Mouse (Mus musculus): ENCODE measurements at regions not wholly inside any gene's neighbourhood (a gene's known extent, or its start where the extent isn't known, plus 50 kb on each side); places are given as distances from the start of the nearest gene placed in this dataset.

- no peaks in the 10 kb centered on the region for H3K4me1 ChIP-seq (ENCODE audit: insufficient read depth, low read depth, low read length)
- no peak for ATAC-seq (ENCODE audit: extremely low read depth, insufficient number of reproducible peaks, low FRiP score, poor library complexity, severe bottlenecking)
- no peak overlapping the region for H3K4me3 ChIP-seq (ENCODE audit: low read depth, low read length)
- no peak for DNase-seq (ENCODE audit: low spot score)
- TF ChIP-seq TAL1 (conservative IDR thresholded peaks at IDR 0.05; ENCODE audit: low read depth, low read length) (no peak), CTCF (IDR thresholded peaks at IDR 0.05; ENCODE audit: low read depth, low read length) (no peak), GATA2 (IDR thresholded peaks at IDR 0.05; ENCODE audit: borderline replicate concordance, low read depth, low read length) (no peak), GATA1 (IDR thresholded peaks at IDR 0.05; ENCODE audit: borderline replicate concordance, low read length) (no peak), POLR2AphosphoS5 (IDR thresholded peaks at IDR 0.05; ENCODE audit: insufficient replicate concordance, low read depth, low read length) (no peak)
- no peaks in the 10 kb centered on the region for H3K36me3 ChIP-seq (replicated peaks)
- no peaks in the 10 kb centered on the region for H3K27me3 ChIP-seq (ENCODE audit: insufficient read depth, low read length)
- H3K9me3 ChIP-seq (replicated peaks): no peaks in the 10 kb centered on the region
These were observed 785.9 kb upstream of the Tmprss15 start for GRCm38 (mm10) chr16:79876827-79877226.

- DNase-seq (ENCODE audit: low spot score) (no peak), ATAC-seq (ENCODE audit: extremely low read depth, insufficient number of reproducible peaks, low FRiP score, poor library complexity, severe bottlenecking) (no peak)
- Histone ChIP-seq H3K9me3 (replicated peaks) (no peaks in the 10 kb centered on the region), H3K27me3 (ENCODE audit: insufficient read depth, low read length) (no peaks in the 10 kb centered on the region), H3K4me1 (ENCODE audit: insufficient read depth, low read depth, low read length) (no peaks in the 10 kb centered on the region), H3K4me3 (ENCODE audit: low read depth, low read length) (no peak overlapping the region), H3K36me3 (replicated peaks) (no peaks in the 10 kb centered on the region)
- TF ChIP-seq POLR2AphosphoS5 (IDR thresholded peaks at IDR 0.05; ENCODE audit: insufficient replicate concordance, low read depth, low read length) (no peak), TAL1 (conservative IDR thresholded peaks at IDR 0.05; ENCODE audit: low read depth, low read length) (no peak), CTCF (IDR thresholded peaks at IDR 0.05; ENCODE audit: low read depth, low read length) (no peak), GATA1 (IDR thresholded peaks at IDR 0.05; ENCODE audit: borderline replicate concordance, low read length) (no peak), GATA2 (IDR thresholded peaks at IDR 0.05; ENCODE audit: borderline replicate concordance, low read depth, low read length) (no peak)
These were observed 779.8 kb upstream of the Tmprss15 start for GRCm38 (mm10) chr16:79870578-79871270.

- H3K27me3 ChIP-seq (ENCODE audit: insufficient read depth, low read length): no peaks in the 10 kb centered on the region
- H3K36me3 ChIP-seq (replicated peaks): no peaks in the 10 kb centered on the region
- H3K4me3 ChIP-seq (ENCODE audit: low read depth, low read length): no peak overlapping the region
- ATAC-seq (ENCODE audit: extremely low read depth, insufficient number of reproducible peaks, low FRiP score, poor library complexity, severe bottlenecking): no peak
- H3K9me3 ChIP-seq (replicated peaks): peaks cover 4% of the 10 kb centered on the region; the same call in 1 of the 2 replicates
- H3K4me1 ChIP-seq (ENCODE audit: insufficient read depth, low read depth, low read length): no peaks in the 10 kb centered on the region
- no peak for TF ChIP-seq GATA1 (IDR thresholded peaks at IDR 0.05; ENCODE audit: borderline replicate concordance, low read length)
- no peak for TF ChIP-seq POLR2AphosphoS5 (IDR thresholded peaks at IDR 0.05; ENCODE audit: insufficient replicate concordance, low read depth, low read length)
- no peak for TF ChIP-seq CTCF (IDR thresholded peaks at IDR 0.05; ENCODE audit: low read depth, low read length)
- TF ChIP-seq GATA2 (IDR thresholded peaks at IDR 0.05; ENCODE audit: borderline replicate concordance, low read depth, low read length): no peak
- no peak for TF ChIP-seq TAL1 (conservative IDR thresholded peaks at IDR 0.05; ENCODE audit: low read depth, low read length)
- no peak for DNase-seq (ENCODE audit: low spot score)
These were observed 768.6 kb upstream of the Tmprss15 start for GRCm38 (mm10) chr16:79859540-79859939.

GRCm38 (mm10) chr16:79849152-79849551 is 758.3 kb upstream of the Tmprss15 start:
- no peak for ATAC-seq (ENCODE audit: extremely low read depth, insufficient number of reproducible peaks, low FRiP score, poor library complexity, severe bottlenecking)
- Histone ChIP-seq H3K27me3 (ENCODE audit: insufficient read depth, low read length) (no peaks in the 10 kb centered on the region), H3K36me3 (replicated peaks) (no peaks in the 10 kb centered on the region), H3K9me3 (replicated peaks) (0 out of 2 replicates have a peak, but pooled peaks cover 2% of the 10 kb centered on the region), H3K4me3 (ENCODE audit: low read depth, low read length) (no peak overlapping the region), H3K4me1 (ENCODE audit: insufficient read depth, low read depth, low read length) (no peaks in the 10 kb centered on the region)
- DNase-seq (ENCODE audit: low spot score): no peak
- TF ChIP-seq GATA2 (IDR thresholded peaks at IDR 0.05; ENCODE audit: borderline replicate concordance, low read depth, low read length) (no peak), POLR2AphosphoS5 (IDR thresholded peaks at IDR 0.05; ENCODE audit: insufficient replicate concordance, low read depth, low read length) (no peak), CTCF (IDR thresholded peaks at IDR 0.05; ENCODE audit: low read depth, low read length) (no peak), TAL1 (conservative IDR thresholded peaks at IDR 0.05; ENCODE audit: low read depth, low read length) (no peak), GATA1 (IDR thresholded peaks at IDR 0.05; ENCODE audit: borderline replicate concordance, low read length) (no peak)

GRCm38 (mm10) chr16:79816913-79817312 is 726.0 kb upstream of the Tmprss15 start:
- no peaks in the 10 kb centered on the region for H3K36me3 ChIP-seq (replicated peaks)
- no peaks in the 10 kb centered on the region for H3K9me3 ChIP-seq (replicated peaks)
- ATAC-seq (ENCODE audit: extremely low read depth, insufficient number of reproducible peaks, low FRiP score, poor library complexity, severe bottlenecking) (no peak), DNase-seq (ENCODE audit: low spot score) (no peak)
- TF ChIP-seq GATA2 (IDR thresholded peaks at IDR 0.05; ENCODE audit: borderline replicate concordance, low read depth, low read length) (no peak), CTCF (IDR thresholded peaks at IDR 0.05; ENCODE audit: low read depth, low read length) (no peak), GATA1 (IDR thresholded peaks at IDR 0.05; ENCODE audit: borderline replicate concordance, low read length) (no peak), POLR2AphosphoS5 (IDR thresholded peaks at IDR 0.05; ENCODE audit: insufficient replicate concordance, low read depth, low read length) (no peak), TAL1 (conservative IDR thresholded peaks at IDR 0.05; ENCODE audit: low read depth, low read length) (no peak)
- no peak overlapping the region for H3K4me3 ChIP-seq (ENCODE audit: low read depth, low read length)
- H3K27me3 ChIP-seq (ENCODE audit: insufficient read depth, low read length): no peaks in the 10 kb centered on the region
- H3K4me1 ChIP-seq (ENCODE audit: insufficient read depth, low read depth, low read length): no peaks in the 10 kb centered on the region

- H3K9me3 ChIP-seq (replicated peaks): no peaks in the 10 kb centered on the region
- DNase-seq (ENCODE audit: low spot score) (no peak), ATAC-seq (ENCODE audit: extremely low read depth, insufficient number of reproducible peaks, low FRiP score, poor library complexity, severe bottlenecking) (no peak)
- H3K4me1 ChIP-seq (ENCODE audit: insufficient read depth, low read depth, low read length): no peaks in the 10 kb centered on the region
- H3K27me3 ChIP-seq (ENCODE audit: insufficient read depth, low read length): no peaks in the 10 kb centered on the region
- no peak overlapping the region for H3K4me3 ChIP-seq (ENCODE audit: low read depth, low read length)
- H3K36me3 ChIP-seq (replicated peaks): no peaks in the 10 kb centered on the region
- no peak for TF ChIP-seq GATA1 (IDR thresholded peaks at IDR 0.05; ENCODE audit: borderline replicate concordance, low read length)
- TF ChIP-seq CTCF (IDR thresholded peaks at IDR 0.05; ENCODE audit: low read depth, low read length): no peak
- TF ChIP-seq GATA2 (IDR thresholded peaks at IDR 0.05; ENCODE audit: borderline replicate concordance, low read depth, low read length): no peak
- no peak for TF ChIP-seq POLR2AphosphoS5 (IDR thresholded peaks at IDR 0.05; ENCODE audit: insufficient replicate concordance, low read depth, low read length)
- TF ChIP-seq TAL1 (conservative IDR thresholded peaks at IDR 0.05; ENCODE audit: low read depth, low read length): no peak
These were observed 687.8 kb upstream of the Tmprss15 start for GRCm38 (mm10) chr16:79778729-79779128.
